Mouse (Mus musculus) stomach, postnatal 0 days (tissue): ENCODE measurements at regions not wholly inside any gene's neighbourhood (a gene's known extent, or its start where the extent isn't known, plus 50 kb on each side); places are given as distances from the start of the nearest gene placed in this dataset.

Experiments
- ATAC-seq: fragments of 200-750 bp; cut with Nextera tagmentation; 2 replicates; pipeline ENCODE4 v1.8.0; 2017; ENCODE audit not compliant: low FRiP score, low TSS enrichment
- DNase-seq: peaks from one replicate; pipeline ENCODE4 v3.0.0-alpha.2; 2016; ENCODE audit warnings: low spot score
- H3K27ac ChIP-seq: fragments of 300-500 bp; sonication (generic); replicated peaks from 2 replicates; pipeline ENCODE4 v1.5.1; 2014; ENCODE audit warnings: mild to moderate bottlenecking, control low read depth
- H3K27me3 ChIP-seq: fragments of 300-500 bp; sonication (generic); 2 replicates; pipeline ENCODE4 v1.6.1; 2014; ENCODE audit warnings: low read length; ENCODE audit not compliant: control insufficient read depth, insufficient read depth
- H3K36me3 ChIP-seq: fragments of 300-500 bp; sonication (generic); 2 replicates; pipeline ENCODE4 v1.6.1; 2014; ENCODE audit warnings: low read length, mixed read lengths; ENCODE audit not compliant: control insufficient read depth, insufficient read depth
- H3K4me1 ChIP-seq: fragments of 300-500 bp; sonication (generic); replicated peaks from 2 replicates; pipeline ENCODE4 v1.6.1; 2014; ENCODE audit warnings: antibody characterized with exemption; ENCODE audit not compliant: control insufficient read depth, insufficient read depth
- H3K4me2 ChIP-seq: fragments of 300-500 bp; sonication (generic); replicated peaks from 2 replicates; pipeline ENCODE4 v1.6.1; 2014; ENCODE audit warnings: low read depth, mild to moderate bottlenecking, control low read depth, moderate library complexity
- H3K4me3 ChIP-seq: fragments of 300-500 bp; sonication (generic); 2 replicates; pipeline ENCODE4 v1.5.1; 2014; ENCODE audit warnings: low read depth, low read length, control low read depth
- H3K9ac ChIP-seq: fragments of 300-500 bp; sonication (generic); 2 replicates; pipeline ENCODE4 v1.6.1; 2014; ENCODE audit warnings: mild to moderate bottlenecking, low read length, control low read depth, mixed read lengths
- H3K9me3 ChIP-seq: fragments of 300-500 bp; sonication (generic); 2 replicates; pipeline ENCODE4 v1.6.1; 2016; ENCODE audit warnings: low read length; ENCODE audit not compliant: control insufficient read depth
- CTCF ChIP-seq: IDR thresholded peaks from 2 replicates; pipeline ENCODE4 v1.5.1; 2016; ENCODE audit warnings: antibody characterized with exemption, low read depth, mild to moderate bottlenecking, moderate library complexity
- EP300 ChIP-seq: optimal IDR thresholded peaks from 2 replicates; pipeline ENCODE3; 2016; ENCODE audit warnings: antibody characterized with exemption
- WGBS: fragments of 180-500 bp; shearing (Covaris S2); extraction: QIAGEN DNeasy Blood & Tissue Kit; methylation state at CpG from one replicate; pipeline ENCODE4 v1.1.7; 2014; 5-methylcytosine and 5-hydroxymethylcytosine counted together

DNA sequence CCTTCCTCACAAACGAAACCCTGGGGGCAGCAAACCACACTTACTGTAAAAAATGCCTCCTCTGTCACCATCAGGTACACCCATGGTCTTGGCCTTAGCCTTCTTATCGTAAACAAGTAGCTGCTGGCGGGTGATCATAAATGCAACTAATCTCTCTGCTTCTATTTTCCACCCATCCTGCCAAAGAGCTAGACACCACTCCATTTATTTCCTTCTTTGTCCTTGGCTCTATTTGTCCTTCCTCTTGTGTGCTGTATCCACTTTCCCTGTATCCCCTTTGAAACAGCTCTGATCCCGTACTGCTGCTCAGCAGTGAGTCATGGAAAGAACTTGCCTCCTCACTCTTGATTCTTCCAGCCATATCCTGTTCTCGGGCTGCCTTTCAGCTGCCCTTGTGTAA, 108.3 kb upstream of the Kcnq5 start:
- no peak overlapping the region for H3K4me2 ChIP-seq
- no peak overlapping the region for H3K9ac ChIP-seq
- no peaks in the 10 kb centered on the region for H3K27me3 ChIP-seq
- no peak overlapping the region for H3K4me3 ChIP-seq
- TF ChIP-seq CTCF: no peak
- no peak for TF ChIP-seq EP300
- DNase-seq (no peak), ATAC-seq (no peak)
- WGBS: 43% methylated on average over 5 of the region's 5 CpGs
- H3K4me1 ChIP-seq: no peaks in the 10 kb centered on the region
- no peaks in the 10 kb centered on the region for H3K9me3 ChIP-seq
- no peak overlapping the region for H3K27ac ChIP-seq
- no peaks in the 10 kb centered on the region for H3K36me3 ChIP-seq
